Mouse (Mus musculus) left cerebral cortex, postnatal 14 days (tissue): ENCODE data around the gene Cr2. TPM values are rescaled to one million over a fixed set of nuclear protein-coding genes. Genes with fewer than 3 reads are reported as not detected.

Experiments
- total RNA-seq, 2 experiments: library from RNA; stranded (reverse); gene quantifications; 2 replicates each; pipeline ENCODE4 v1.2.3; 2021

Cr2 gene
- total RNA-seq, 2 experiments from 2014 or later: 0.22 to 1.6 TPM

Other genes starting within 250 kb of the Cr2 start
- 10 to 100 TPM; 49.2 to 55.2 TPM for gene Cd34, start 237.9 kb downstream of the Cr2 start, total RNA-seq
- 1 to 10 TPM; 4.9 to 6.3 TPM for gene Cd46, start 84.5 kb downstream of the Cr2 start, total RNA-seq
- gene Cr1l, start 45.1 kb downstream of the Cr2 start, total RNA-seq: 10 to 100 TPM; 34.7 to 35.5 TPM